Mouse (Mus musculus): Measurements from ENCODE around the gene Tuba1a. TPM values are rescaled to one million over a fixed set of nuclear protein-coding genes. Genes with fewer than 3 reads are reported as not detected.

Tuba1a gene
- polyA plus RNA-seq, 1 experiment from 2014 or later = 10,701 TPM

DNA sequence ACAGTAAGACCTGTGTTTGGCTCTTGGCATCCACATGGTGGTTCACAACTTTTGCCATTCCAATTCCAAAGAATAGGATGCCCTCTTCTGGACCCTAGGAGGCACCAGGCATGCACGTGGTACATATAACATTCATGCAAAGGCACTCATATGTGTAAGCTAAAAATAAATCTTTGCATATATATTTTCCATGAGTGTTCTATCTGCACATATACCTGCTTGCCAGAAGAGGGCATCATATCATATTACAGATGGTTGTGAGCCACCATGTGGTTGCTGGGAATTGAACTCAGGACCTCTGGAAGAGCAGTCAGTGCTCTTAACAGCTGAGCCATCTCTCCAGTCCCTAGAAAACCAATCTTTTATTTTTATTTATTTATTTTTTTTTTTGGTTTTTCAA lies 52.0 kb downstream of the Tuba1a start:
- Histone ChIP-seq H3K9me3 (no peaks in the 10 kb centered on the region), H3K4me2 (replicated peaks) (no peak overlapping the region), H3K27me3 (replicated peaks) (peaks cover 42% of the 10 kb centered on the region), H3K36me3 (peaks cover 33% of the 10 kb centered on the region), H3K4me1 (peaks cover 8% of the 10 kb centered on the region), H3K4me3 (no peak overlapping the region), H3K27ac (no peak overlapping the region), H3K9ac (no peak overlapping the region)
- 65% methylated on average over 1 of the region's 1 CpGs for WGBS
- no peak for ATAC-seq (ENCODE audit: low FRiP score, low read depth)

Other genes with a start within 250 kb of the Tuba1a start
- 2.1 and 2.3 TPM in 2 replicates for gene Ccdc65, start 245.5 kb downstream of the Tuba1a start, polyA plus RNA-seq (2016; fragmentation: Nextera tagmentation; extraction: Ambion mirVana)
- gene Fkbp11, start 225.5 kb downstream of the Tuba1a start, polyA plus RNA-seq (2016; fragmentation: Nextera tagmentation; extraction: Ambion mirVana) = 7.7 and 8.9 TPM in 2 replicates
- 69.7 and 77.4 TPM in 2 replicates for gene Arf3, start 190.5 kb downstream of the Tuba1a start, polyA plus RNA-seq (2016; fragmentation: Nextera tagmentation; extraction: Ambion mirVana)
- gene Wnt10b, start 175.6 kb downstream of the Tuba1a start, polyA plus RNA-seq (2016; fragmentation: Nextera tagmentation; extraction: Ambion mirVana) = 0.26 and 0.53 TPM in 2 replicates
- 7.5 and 12.3 TPM in 2 replicates for gene Wnt1, start 163.8 kb downstream of the Tuba1a start, polyA plus RNA-seq (2016; fragmentation: Nextera tagmentation; extraction: Ambion mirVana)
- 0.47 and 0.82 TPM in 2 replicates for gene Ddn, start 144.2 kb downstream of the Tuba1a start, polyA plus RNA-seq (2016; fragmentation: Nextera tagmentation; extraction: Ambion mirVana)
- gene Prkag1, start 122.2 kb downstream of the Tuba1a start, polyA plus RNA-seq (2016; fragmentation: Nextera tagmentation; extraction: Ambion mirVana) = 70.1 and 79.2 TPM in 2 replicates
- gene Kmt2d, start 82.5 kb downstream of the Tuba1a start, polyA plus RNA-seq (2016; fragmentation: Nextera tagmentation; extraction: Ambion mirVana) = 10.4 and 12.3 TPM in 2 replicates
- 27.8 and 27.9 TPM in 2 replicates for gene Rhebl1, start 59.2 kb downstream of the Tuba1a start, polyA plus RNA-seq (2016; fragmentation: Nextera tagmentation; extraction: Ambion mirVana)
- gene Dhh, start 55.2 kb downstream of the Tuba1a start, polyA plus RNA-seq (2016; fragmentation: Nextera tagmentation; extraction: Ambion mirVana) = 1.6 and 1.9 TPM in 2 replicates
- 35.9 and 40.0 TPM in 2 replicates for gene Lmbr1l, start 35.5 kb downstream of the Tuba1a start, polyA plus RNA-seq (2016; fragmentation: Nextera tagmentation; extraction: Ambion mirVana)
- 1,299 and 1,329 TPM in 2 replicates for gene Tuba1b, start 19.1 kb downstream of the Tuba1a start, polyA plus RNA-seq (2016; fragmentation: Nextera tagmentation; extraction: Ambion mirVana)
- gene Gm49450, start 152 bp downstream of the Tuba1a start, polyA plus RNA-seq (2016; fragmentation: Nextera tagmentation; extraction: Ambion mirVana) = not detected in 2 replicates
- gene Tuba1c, start 76.2 kb upstream of the Tuba1a start, polyA plus RNA-seq (2016; fragmentation: Nextera tagmentation; extraction: Ambion mirVana) = 62.0 and 64.6 TPM in 2 replicates
- 109 and 168 TPM in 2 replicates for gene Prph, start 101.5 kb upstream of the Tuba1a start, polyA plus RNA-seq (2016; fragmentation: Nextera tagmentation; extraction: Ambion mirVana)
- 24.2 and 25.8 TPM in 2 replicates for gene Troap, start 120.9 kb upstream of the Tuba1a start, polyA plus RNA-seq (2016; fragmentation: Nextera tagmentation; extraction: Ambion mirVana)
- gene C1ql4, start 134.1 kb upstream of the Tuba1a start, polyA plus RNA-seq (2016; fragmentation: Nextera tagmentation; extraction: Ambion mirVana) = 4.4 and 4.5 TPM in 2 replicates
- gene Dnajc22, start 139.5 kb upstream of the Tuba1a start, polyA plus RNA-seq (2016; fragmentation: Nextera tagmentation; extraction: Ambion mirVana) = 0.70 and 1.1 TPM in 2 replicates
- gene Spats2, start 172.2 kb upstream of the Tuba1a start, polyA plus RNA-seq (2016; fragmentation: Nextera tagmentation; extraction: Ambion mirVana) = 70.9 and 71.5 TPM in 2 replicates

All from neural tube, embryonic 12.5 days (tissue).